Mouse (Mus musculus) heart, embryonic 15.5 days (tissue): Measurements from ENCODE around the gene Ndufa3. TPM values are rescaled to one million over a fixed set of nuclear protein-coding genes. Genes with fewer than 3 reads are reported as not detected.
A peak's percentile ranks its signal among the peaks of the same experiment; 100 is the strongest.

ENCODE experiments used
- ATAC-seq: fragments of 200-750 bp; cut with Nextera tagmentation; replicated peaks from 2 replicates; pipeline ENCODE4 v1.8.0; 2017; ENCODE audit warnings: low read depth, moderate TSS enrichment; ENCODE audit not compliant: insufficient number of reproducible peaks, insufficient read depth, low FRiP score
- H3K27ac ChIP-seq: fragments of 300-500 bp; sonication (generic); 2 replicates; pipeline ENCODE4 v1.5.1; 2015; ENCODE audit warnings: mild to moderate bottlenecking, inconsistent platforms
- H3K27me3 ChIP-seq: fragments of 300-500 bp; sonication (generic); 2 replicates; pipeline ENCODE4 v1.6.1; 2015; ENCODE audit warnings: inconsistent platforms
- H3K36me3 ChIP-seq: fragments of 300-500 bp; sonication (generic); 2 replicates; pipeline ENCODE4 v1.6.1; 2015; ENCODE audit warnings: mild to moderate bottlenecking, inconsistent platforms
- H3K4me1 ChIP-seq: fragments of 300-500 bp; sonication (generic); replicated peaks from 2 replicates; pipeline ENCODE4 v1.6.1; 2015; ENCODE audit warnings: inconsistent platforms
- H3K4me2 ChIP-seq: fragments of 300-500 bp; sonication (generic); 2 replicates; pipeline ENCODE4 v1.6.1; 2015; ENCODE audit warnings: inconsistent platforms, mild to moderate bottlenecking, moderate library complexity
- H3K4me3 ChIP-seq: fragments of 300-500 bp; sonication (generic); 2 replicates; pipeline ENCODE4 v1.5.1; 2015; ENCODE audit warnings: mild to moderate bottlenecking, inconsistent platforms
- H3K9ac ChIP-seq: fragments of 300-500 bp; sonication (generic); 2 replicates; pipeline ENCODE4 v1.6.1; 2015; ENCODE audit warnings: mild to moderate bottlenecking, inconsistent platforms
- H3K9me3 ChIP-seq: fragments of 300-500 bp; sonication (generic); replicated peaks from 2 replicates; pipeline ENCODE4 v1.6.1; 2016; ENCODE audit warnings: inconsistent platforms
- WGBS: fragments of 180-500 bp; shearing (Covaris S2); methylation state at CpG from one replicate; pipeline ENCODE4 v1.1.7; 2015; ENCODE audit warnings: mixed read lengths; 5-methylcytosine and 5-hydroxymethylcytosine counted together
- polyA plus RNA-seq: library from polyadenylated mRNA; unstranded; fragments of >200 nt; fragmentation: Nextera tagmentation; extraction: Ambion mirVana; gene quantifications from 2 replicates; pipeline ENCODE4 v1.2.1, GENCODE M21; 2015

The Ndufa3 gene
- polyA plus RNA-seq, 1 experiment from 2014 or later: 765 TPM

DNA sequence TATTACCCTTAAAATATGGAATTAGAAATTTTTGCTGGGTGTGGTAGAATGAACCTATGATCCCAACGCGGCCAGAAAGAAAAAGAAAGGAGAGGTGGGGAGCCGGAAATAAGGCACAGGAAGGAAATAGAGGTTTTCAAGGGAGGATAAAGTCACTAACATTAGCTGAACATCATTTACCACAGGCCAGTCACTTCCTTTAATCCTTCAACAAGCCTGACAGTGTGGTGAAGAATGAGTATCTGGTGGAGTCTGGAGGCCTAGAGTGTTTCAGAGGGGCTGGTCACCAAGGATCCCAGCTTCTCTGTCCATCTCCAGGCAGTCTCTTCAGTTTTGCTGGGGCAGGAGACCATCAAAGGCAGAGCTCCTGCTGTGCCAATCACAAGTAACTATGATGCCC, 6.7 kb upstream of the Ndufa3 start:
- no peak overlapping the region for H3K9ac ChIP-seq
- no peak overlapping the region for H3K27ac ChIP-seq
- H3K4me1 ChIP-seq: 0 out of 2 replicates have a peak, but pooled peaks cover 6% of the 10 kb centered on the region
- H3K4me3 ChIP-seq: no peak overlapping the region
- WGBS: 85% methylated on average over 3 of the region's 3 CpGs
- no peak for ATAC-seq
- H3K4me2 ChIP-seq: no peak overlapping the region
- no peaks in the 10 kb centered on the region for H3K9me3 ChIP-seq
- no peaks in the 10 kb centered on the region for H3K36me3 ChIP-seq
- no peaks in the 10 kb centered on the region for H3K27me3 ChIP-seq

DNA sequence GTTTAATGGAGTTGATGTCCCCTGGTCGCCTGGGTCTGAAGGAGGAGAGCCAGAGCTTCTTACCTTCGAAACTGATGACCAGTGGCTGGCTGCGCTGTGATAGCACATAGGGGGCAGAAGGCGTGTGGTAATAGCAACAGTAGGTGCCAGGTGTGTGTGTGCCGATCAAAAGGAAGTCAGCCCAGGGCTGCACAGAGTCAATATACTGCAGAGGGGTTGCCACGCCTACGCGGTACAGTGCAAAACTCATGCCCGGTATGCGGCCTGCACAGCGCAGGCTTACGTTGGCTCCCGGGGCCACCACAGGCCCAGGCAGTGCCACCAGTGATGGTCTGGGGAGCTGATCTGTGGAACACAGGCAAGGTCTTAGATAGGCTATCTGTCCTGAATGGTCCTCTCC, 6.2 kb upstream of the Ndufa3 start:
- H3K9ac ChIP-seq: no peak overlapping the region
- no peaks in the 10 kb centered on the region for H3K27me3 ChIP-seq
- 81% methylated on average over 13 of the region's 13 CpGs for WGBS
- no peak overlapping the region for H3K4me3 ChIP-seq
- no peak overlapping the region for H3K4me2 ChIP-seq
- no peaks in the 10 kb centered on the region for H3K9me3 ChIP-seq
- H3K27ac ChIP-seq: no peak overlapping the region
- H3K4me1 ChIP-seq: 0 out of 2 replicates have a peak, but pooled peaks cover 6% of the 10 kb centered on the region
- ATAC-seq: 0 out of 2 replicates have a peak, but pooled peaks have one; percentile 13
- H3K36me3 ChIP-seq: no peaks in the 10 kb centered on the region

DNA sequence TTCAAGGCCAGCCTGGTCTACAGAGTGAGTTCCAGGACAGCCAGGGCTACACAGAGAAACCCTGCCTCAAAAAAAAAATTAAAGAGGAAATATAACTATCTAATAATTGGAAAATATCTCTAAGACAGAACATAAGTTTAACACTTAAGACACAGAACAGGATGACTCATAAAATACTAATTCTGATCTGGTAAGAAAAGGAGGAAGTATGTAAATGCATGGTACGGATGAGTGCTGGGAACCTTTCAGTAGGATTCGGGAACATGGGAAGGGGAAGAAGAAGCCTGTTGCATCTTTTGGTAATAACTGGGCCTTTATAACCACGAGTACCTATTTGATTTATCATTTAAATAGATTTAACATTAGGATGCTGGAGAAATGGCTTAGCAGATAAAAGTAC, 3.2 kb upstream of the Ndufa3 start:
- H3K36me3 ChIP-seq: peaks cover 3% of the 10 kb centered on the region; the same call in 1 of the 2 replicates
- no peak overlapping the region for H3K27ac ChIP-seq
- H3K4me1 ChIP-seq: peaks cover 13% of the 10 kb centered on the region
- H3K4me3 ChIP-seq: no peak overlapping the region
- H3K4me2 ChIP-seq: no peak overlapping the region
- H3K27me3 ChIP-seq: no peaks in the 10 kb centered on the region
- WGBS: 74% methylated on average over 3 of the region's 3 CpGs
- ATAC-seq: no peak
- H3K9me3 ChIP-seq: no peaks in the 10 kb centered on the region
- H3K9ac ChIP-seq: no peak overlapping the region

DNA sequence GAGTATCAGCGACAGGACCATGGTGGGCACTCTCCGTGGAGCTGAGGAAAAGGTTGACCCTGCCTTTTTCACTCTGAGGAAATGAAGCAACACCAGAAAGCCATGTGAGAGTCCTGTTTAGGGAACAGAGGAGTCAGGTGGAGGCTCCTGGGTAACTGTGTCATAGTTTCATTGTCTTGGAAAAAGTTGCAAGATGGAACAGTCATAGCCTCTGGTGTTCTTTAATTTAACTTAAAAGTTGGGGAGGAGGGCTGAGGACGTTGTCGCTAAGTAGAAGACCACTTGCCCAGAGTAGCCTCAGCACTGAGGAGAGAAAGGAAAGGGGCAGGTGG, 1.1 kb upstream of the Ndufa3 start, which contains the start of gene Oscar:
Oscar (minus strand) TSS at position 101 of the 332 bp plus-strand sequence.
- H3K4me1 ChIP-seq: peaks cover 10% of the 10 kb centered on the region
- H3K36me3 ChIP-seq: peaks cover 23% of the 10 kb centered on the region; the same call in 1 of the 2 replicates
- peak within 1 kb of the TSS; percentile 64 for H3K4me2 ChIP-seq
- H3K9me3 ChIP-seq: no peaks in the 10 kb centered on the region
- peak within 1 kb of the TSS; percentile 81 for H3K4me3 ChIP-seq
- H3K9ac ChIP-seq: no peak within 1 kb of the TSS
- 70% methylated on average over 4 of the region's 4 CpGs for whole genome bisulfite sequencing
- no peaks in the 10 kb centered on the region for H3K27me3 ChIP-seq
- 0 out of 2 replicates have a peak within 1 kb of the TSS, but pooled peaks have one; percentile 78 for H3K27ac ChIP-seq
- ATAC-seq: no peak

DNA sequence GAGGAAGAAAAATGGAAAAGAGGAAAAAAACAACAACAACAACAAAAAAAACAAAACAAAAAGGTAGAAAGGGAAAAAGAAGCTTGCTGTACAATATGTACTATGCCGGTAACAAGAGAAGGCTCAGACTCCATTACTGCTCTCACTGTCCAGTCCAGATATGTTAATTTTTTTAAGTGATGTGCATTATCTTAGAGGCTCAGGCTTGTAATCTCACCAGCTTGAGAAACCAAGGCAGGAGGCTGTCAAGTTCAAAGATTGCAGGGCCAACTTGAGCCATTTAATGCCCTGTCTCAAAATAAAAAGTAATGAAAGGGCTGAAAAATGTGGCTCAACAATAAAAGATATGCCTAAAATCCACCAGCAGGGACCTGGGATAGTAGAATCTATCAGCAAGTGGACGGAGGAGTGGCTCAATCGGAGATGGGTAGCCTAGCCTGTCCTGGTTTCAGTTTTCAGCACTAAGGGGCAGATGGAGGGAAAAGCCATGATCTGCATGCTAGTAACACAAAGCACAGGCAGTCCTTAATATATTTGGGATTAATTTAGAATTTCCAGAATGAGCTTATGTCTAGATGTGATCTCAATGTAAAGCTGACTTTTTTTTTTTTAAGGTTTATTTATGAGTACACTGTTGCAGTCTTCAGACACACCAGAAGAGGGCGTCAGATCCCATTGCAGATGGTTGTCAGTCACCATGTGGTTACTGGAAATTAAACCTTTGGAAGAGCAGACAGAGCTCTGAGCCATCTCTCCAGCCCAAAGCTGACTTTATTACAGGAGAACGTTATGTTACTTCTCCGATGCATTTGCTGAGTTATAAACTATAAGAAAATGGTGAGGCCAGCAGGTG, 558 bp upstream of the Ndufa3 start:
- H3K4me3 ChIP-seq: peak overlapping the region; percentile 81
- no peak for ATAC-seq
- no peaks in the 10 kb centered on the region for H3K9me3 ChIP-seq
- H3K36me3 ChIP-seq: peaks cover 25% of the 10 kb centered on the region; the same call in 1 of the 2 replicates
- peaks cover 10% of the 10 kb centered on the region for H3K4me1 ChIP-seq
- peak overlapping the region; percentile 78; the same call in 1 of the 2 replicates for H3K27ac ChIP-seq
- no peaks in the 10 kb centered on the region for H3K27me3 ChIP-seq
- 44% methylated on average over 6 of the region's 6 CpGs for WGBS
- H3K9ac ChIP-seq: no peak overlapping the region; the same call in 1 of the 2 replicates
- H3K4me2 ChIP-seq: peak overlapping the region; percentile 64

- Histone ChIP-seq H3K36me3 (peaks cover 13% of the 10 kb centered on the region; the same call in 1 of the 2 replicates), H3K27ac (peak overlapping the region; percentile 82), H3K4me3 (peak overlapping the region; percentile 61), H3K4me2 (peak overlapping the region; percentile 77), H3K4me1 (peaks cover 21% of the 10 kb centered on the region), H3K9ac (peak overlapping the region; percentile 53), H3K9me3 (no peaks in the 10 kb centered on the region), H3K27me3 (no peaks in the 10 kb centered on the region)
- WGBS: 32% methylated on average over 4 of the region's 4 CpGs
- no peak for ATAC-seq
Measured at GRCm38 (mm10) chr7:3629030-3629429, 11.9 kb downstream of the Ndufa3 start.

GRCm38 (mm10) chr7:3629543-3630477, 12.6 kb downstream of the Ndufa3 start, which contains the start of the genes Tfpt and Prpf31:
TSS of gene Tfpt (minus strand) at chr7:3629929.
TSS of gene Prpf31 (plus strand) at chr7:3629985.
- Histone ChIP-seq H3K27me3 (no peaks in the 10 kb centered on the region), H3K9ac (peak within 1 kb of the TSS; percentile 53), H3K27ac (peak within 1 kb of the TSS; percentile 82), H3K4me1 (peaks cover 21% of the 10 kb centered on the region), H3K4me3 (peak within 1 kb of the TSS; percentile 61), H3K9me3 (no peaks in the 10 kb centered on the region), H3K36me3 (peaks cover 9% of the 10 kb centered on the region; the same call in 1 of the 2 replicates), H3K4me2 (peak within 1 kb of the TSS; percentile 77)
- WGBS: under 1% methylated on average over 47 of the region's 47 CpGs
- ATAC-seq: peak; percentile 83

DNA sequence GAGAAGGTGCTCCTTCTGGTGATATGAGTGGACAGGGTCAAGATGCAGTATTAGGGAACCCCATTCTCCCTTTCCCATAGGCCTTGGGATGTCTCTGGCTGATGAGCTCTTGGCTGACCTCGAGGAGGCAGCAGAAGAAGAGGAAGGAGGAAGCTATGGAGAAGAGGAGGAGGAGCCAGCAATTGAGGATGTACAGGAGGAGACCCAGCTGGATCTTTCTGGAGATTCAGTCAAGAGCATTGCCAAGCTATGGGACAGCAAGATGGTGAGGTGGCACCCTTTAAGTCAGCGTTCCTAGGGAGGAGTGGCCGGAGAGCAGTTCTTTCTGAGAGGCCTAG, 13.3 kb downstream of the Ndufa3 start:
- H3K9ac ChIP-seq: peak overlapping the region; percentile 53
- ATAC-seq: no peak
- peak overlapping the region; percentile 77 for H3K4me2 ChIP-seq
- no peaks in the 10 kb centered on the region for H3K27me3 ChIP-seq
- peaks cover 9% of the 10 kb centered on the region; the same call in 1 of the 2 replicates for H3K36me3 ChIP-seq
- H3K9me3 ChIP-seq: no peaks in the 10 kb centered on the region
- peak overlapping the region; percentile 61 for H3K4me3 ChIP-seq
- H3K27ac ChIP-seq: no peak overlapping the region
- H3K4me1 ChIP-seq: peaks cover 21% of the 10 kb centered on the region
- WGBS: 60% methylated on average over 3 of the region's 3 CpGs

DNA sequence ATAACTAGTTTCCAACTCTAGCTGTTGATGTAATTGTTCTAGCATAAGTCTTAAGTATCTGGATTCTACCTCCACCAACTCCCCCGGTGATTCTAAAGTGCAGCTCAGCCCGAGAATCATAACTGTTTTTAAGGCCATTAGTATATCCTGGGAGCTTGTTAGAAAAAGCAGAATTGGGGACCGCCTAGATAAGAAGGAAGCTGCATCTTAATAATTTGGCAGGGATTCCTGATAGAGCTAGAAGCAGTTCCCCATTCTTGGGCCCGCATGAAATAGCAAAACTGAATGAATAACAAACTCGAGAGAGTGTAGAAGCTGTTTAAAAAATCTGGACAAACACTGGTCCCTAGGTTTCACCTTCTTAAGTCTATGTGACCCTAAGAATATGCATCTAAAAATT, 26.2 kb downstream of the Ndufa3 start:
- H3K4me3 ChIP-seq: no peak overlapping the region; the same call in 1 of the 2 replicates
- no peaks in the 10 kb centered on the region for H3K27me3 ChIP-seq
- H3K27ac ChIP-seq: no peak overlapping the region
- H3K9me3 ChIP-seq: no peaks in the 10 kb centered on the region
- ATAC-seq: no peak
- H3K4me2 ChIP-seq: no peak overlapping the region
- 66% methylated on average over 5 of the region's 5 CpGs for WGBS
- H3K9ac ChIP-seq: no peak overlapping the region
- H3K36me3 ChIP-seq: peaks cover 26% of the 10 kb centered on the region; the same call in 1 of the 2 replicates
- peaks cover 29% of the 10 kb centered on the region for H3K4me1 ChIP-seq

- ATAC-seq: no peak
- Histone ChIP-seq H3K4me2 (peak overlapping the region; percentile 60), H3K9ac (no peak overlapping the region), H3K36me3 (peaks cover 25% of the 10 kb centered on the region; the same call in 1 of the 2 replicates), H3K27me3 (no peaks in the 10 kb centered on the region), H3K9me3 (no peaks in the 10 kb centered on the region), H3K27ac (no peak overlapping the region), H3K4me1 (peaks cover 33% of the 10 kb centered on the region), H3K4me3 (peak overlapping the region; percentile 96)
- WGBS: 23% methylated on average over 9 of the region's 9 CpGs
Measured at GRCm38 (mm10) chr7:3643843-3644242, 26.7 kb downstream of the Ndufa3 start.

- Histone ChIP-seq H3K27me3 (no peaks in the 10 kb centered on the region), H3K27ac (peak overlapping the region; percentile 75), H3K36me3 (peaks cover 22% of the 10 kb centered on the region; the same call in 1 of the 2 replicates), H3K9ac (0 out of 2 replicates have a peak overlapping the region, but pooled peaks have one; percentile 11), H3K4me3 (peak overlapping the region; percentile 96), H3K4me1 (peaks cover 36% of the 10 kb centered on the region), H3K4me2 (peak overlapping the region; percentile 60), H3K9me3 (no peaks in the 10 kb centered on the region)
- no peak for ATAC-seq
- 1% methylated on average over 11 of the region's 11 CpGs for WGBS
Measured at GRCm38 (mm10) chr7:3644348-3644671, 27.1 kb downstream of the Ndufa3 start.
